Mouse (Mus musculus) heart, adult 2 months (tissue): Measurements from ENCODE around the gene Spink2. TPM values are rescaled to one million over a fixed set of nuclear protein-coding genes. Genes with fewer than 3 reads are reported as not detected.
"Not testable (repeated sequence)": the region's sequence is repeated elsewhere in the genome, so short reads cannot be mapped to it uniquely, and the experiment has no call there.

Source experiments
- DNase-seq, 2 experiments: peaks; one replicate each; pipeline ENCODE4 v3.0.0; 2021
- H3K27ac ChIP-seq: fragments of 200-600 bp; 2 replicates; pipeline ENCODE4 v1.8.1; 2022
- H3K27me3 ChIP-seq: fragments of 200-500 bp; 2 replicates; pipeline ENCODE4 v1.6.1; 2012; ENCODE audit warnings: mild to moderate bottlenecking, low read length, inconsistent platforms, mixed read lengths; ENCODE audit not compliant: control insufficient read depth, insufficient read depth
- H3K36me3 ChIP-seq: fragments of 200-500 bp; 2 replicates; pipeline ENCODE4 v1.6.1; 2012; ENCODE audit warnings: low read length, inconsistent platforms; ENCODE audit not compliant: control insufficient read depth, insufficient read depth
- H3K4me1 ChIP-seq: fragments of 200-500 bp; 2 replicates; pipeline ENCODE4 v1.6.1; 2011; ENCODE audit warnings: low read length; ENCODE audit not compliant: control insufficient read depth, insufficient read depth
- H3K4me3 ChIP-seq: fragments of 200-600 bp; 2 replicates; pipeline ENCODE4 v1.8.1; 2022
- H3K79me2 ChIP-seq: fragments of 200-500 bp; replicated peaks from 2 replicates; pipeline ENCODE4 v1.6.1; 2012; ENCODE audit warnings: mild to moderate bottlenecking, inconsistent platforms, low read length, moderate library complexity, mixed read lengths; ENCODE audit not compliant: control insufficient read depth, insufficient read depth
- H3K9ac ChIP-seq: fragments of 200-500 bp; 2 replicates; pipeline ENCODE4 v1.6.1; 2012; ENCODE audit warnings: low read depth, mild to moderate bottlenecking, control low read depth, inconsistent platforms, low read length, mixed read lengths
- CTCF ChIP-seq: fragments of 200-600 bp; IDR thresholded peaks from 2 replicates; pipeline ENCODE4 v1.8.1; 2022; ENCODE audit warnings: antibody characterized with exemption, mild to moderate bottlenecking, moderate library complexity
- EP300 ChIP-seq: fragments of 200-500 bp; IDR thresholded peaks from 2 replicates; pipeline ENCODE4 v1.6.1; 2011; ENCODE audit warnings: low read depth, low read length, control low read depth; ENCODE audit not compliant: insufficient read depth
- POLR2A ChIP-seq: fragments of 200-500 bp; IDR thresholded peaks from 2 replicates; pipeline ENCODE4 v1.6.1; 2011; ENCODE audit warnings: mild to moderate bottlenecking, low read depth, low read length, control low read depth; ENCODE audit not compliant: insufficient read depth
- WGBS: fragments of 180-500 bp; shearing (Covaris S2); methylation state at CpG from one replicate; pipeline ENCODE4 v1.1.7; 2018; 5-methylcytosine and 5-hydroxymethylcytosine counted together
- intact Hi-C: fragments of 180-260 bp; cut with DNase I; formaldehyde crosslinking; loops from one replicate; pipeline ENCODE4 v1.15.1; 2025
- polyA plus RNA-seq: library from polyadenylated mRNA; depleted of rRNA; stranded (reverse); fragments of >200 nt; gene quantifications from 2 replicates; pipeline ENCODE4 v1.2.3, GENCODE M21; 2012
- total RNA-seq, 2 experiments: library from RNA; stranded (reverse); gene quantifications; 2 replicates each; pipeline ENCODE4 v1.2.3; 2021

Gene Spink2
- total and polyA plus RNA-seq, 3 experiments = 2.2 TPM; not detected in 2

DNA sequence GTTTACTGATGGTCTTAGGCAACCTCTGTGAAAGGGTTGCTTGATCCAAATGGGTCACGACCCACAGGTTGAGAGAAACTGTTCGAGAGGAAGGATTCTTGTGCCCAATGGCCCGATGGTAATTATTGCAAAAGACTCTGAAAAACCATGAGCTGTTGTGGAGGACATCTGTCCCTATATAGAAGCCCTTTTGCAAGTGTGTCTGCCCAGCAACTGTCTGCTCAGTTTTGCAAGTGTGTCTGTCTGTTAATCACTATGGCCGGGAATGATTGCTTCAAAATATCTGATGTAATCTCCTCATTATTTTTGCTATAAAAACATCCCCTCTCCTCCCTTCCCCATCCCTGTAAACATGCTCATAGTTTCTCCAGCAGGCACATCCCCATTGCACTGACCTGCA lies 20.2 kb downstream of the Spink2 start:
- WGBS = 72% methylated on average over 4 of the region's 4 CpGs
- intact Hi-C loops = no loop called here
- Histone ChIP-seq H3K79me2 (no peaks in the 10 kb centered on the region), H3K36me3 (no peaks in the 10 kb centered on the region), H3K9ac (no peak overlapping the region), H3K4me1 (no peaks in the 10 kb centered on the region; the same call in 1 of the 2 replicates), H3K27ac (no peak overlapping the region), H3K27me3 (no peaks in the 10 kb centered on the region), H3K4me3 (no peak overlapping the region)
- TF ChIP-seq EP300 = no peak
- TF ChIP-seq CTCF = no peak
- no peak for TF ChIP-seq POLR2A
- DNase-seq = no peak

DNA sequence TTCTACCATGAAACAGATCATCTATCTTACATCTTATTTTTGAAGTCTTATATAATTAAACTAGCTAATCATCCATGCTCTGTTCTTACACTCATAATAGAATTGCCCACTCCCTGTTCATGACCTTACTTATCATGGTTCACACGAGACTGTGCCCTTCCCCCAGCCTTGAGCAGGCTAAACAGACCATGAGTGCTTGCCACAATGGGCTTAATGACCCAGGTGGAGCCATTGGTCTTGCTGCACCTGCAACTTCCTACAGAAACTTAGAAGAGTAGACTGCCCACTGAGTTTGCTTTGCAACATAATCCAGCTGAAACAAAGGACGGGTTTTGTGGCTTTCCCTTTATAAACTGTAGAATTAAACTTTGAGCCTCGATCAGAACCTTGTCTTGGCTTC lies 22.5 kb downstream of the Spink2 start:
- TF ChIP-seq EP300 (no peak), CTCF (no peak)
- no peak for DNase-seq
- Histone ChIP-seq H3K79me2 (no peaks in the 10 kb centered on the region), H3K27me3 (no peaks in the 10 kb centered on the region), H3K4me1 (no peaks in the 10 kb centered on the region; the same call in 1 of the 2 replicates), H3K4me3 (no peak overlapping the region), H3K36me3 (no peaks in the 10 kb centered on the region), H3K9ac (no peak overlapping the region), H3K27ac (no peak overlapping the region)
- intact Hi-C loops = no loop called here
- WGBS = 60% methylated on average over 3 of the region's 3 CpGs

GRCm38 (mm10) chr5:77185351-77185750 lies 25.9 kb downstream of the Spink2 start:
- no peak for DNase-seq
- intact Hi-C loops = no loop called here
- H3K79me2 ChIP-seq = no peaks in the 10 kb centered on the region
- no peaks in the 10 kb centered on the region for H3K36me3 ChIP-seq
- no peak overlapping the region for H3K27ac ChIP-seq
- H3K9ac ChIP-seq = no peak overlapping the region
- TF ChIP-seq POLR2A (no peak), CTCF (no peak), EP300 (no peak)
- peaks cover 7% of the 10 kb centered on the region for H3K4me1 ChIP-seq
- no peaks in the 10 kb centered on the region for H3K27me3 ChIP-seq
- H3K4me3 ChIP-seq = no peak overlapping the region
- WGBS = 91% methylated on average over 3 of the region's 3 CpGs

- 64% methylated on average over 5 of the region's 5 CpGs for WGBS
- not testable (repeated sequence) for H3K9ac ChIP-seq
Measured at GRCm38 (mm10) chr5:77183876-77184275, 27.4 kb downstream of the Spink2 start.

DNA sequence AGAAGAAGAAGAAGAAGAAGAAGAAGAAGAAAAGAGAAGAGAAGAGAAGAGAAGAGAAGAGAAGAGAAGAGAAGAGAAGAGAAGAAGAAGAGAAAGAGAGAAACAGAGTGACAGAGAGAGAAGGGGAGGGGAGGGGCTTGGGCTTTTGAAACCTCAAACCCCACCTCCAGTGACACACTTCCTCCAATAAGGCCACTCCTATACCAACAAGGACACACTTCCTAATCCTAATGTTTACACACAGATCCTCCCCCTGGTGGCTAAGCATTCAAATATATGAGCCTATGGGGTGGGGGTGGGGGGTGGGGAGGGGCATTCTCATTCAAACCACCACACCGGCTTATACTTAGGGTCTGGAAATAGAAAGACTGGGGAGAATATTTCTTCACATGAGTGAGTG lies 27.9 kb downstream of the Spink2 start:
- intact Hi-C loops = no loop called here
- WGBS = 59% methylated on average over 1 of the region's 1 CpGs

More at GRCm38 (mm10) chr5:77183876-77184275, 27.4 kb downstream of the Spink2 start:
- H3K4me3 ChIP-seq, H3K27me3 ChIP-seq, H3K79me2 ChIP-seq, intact Hi-C loops, H3K4me1 ChIP-seq, H3K27ac ChIP-seq, DNase-seq, H3K36me3 ChIP-seq: not testable (repeated sequence)

DNA sequence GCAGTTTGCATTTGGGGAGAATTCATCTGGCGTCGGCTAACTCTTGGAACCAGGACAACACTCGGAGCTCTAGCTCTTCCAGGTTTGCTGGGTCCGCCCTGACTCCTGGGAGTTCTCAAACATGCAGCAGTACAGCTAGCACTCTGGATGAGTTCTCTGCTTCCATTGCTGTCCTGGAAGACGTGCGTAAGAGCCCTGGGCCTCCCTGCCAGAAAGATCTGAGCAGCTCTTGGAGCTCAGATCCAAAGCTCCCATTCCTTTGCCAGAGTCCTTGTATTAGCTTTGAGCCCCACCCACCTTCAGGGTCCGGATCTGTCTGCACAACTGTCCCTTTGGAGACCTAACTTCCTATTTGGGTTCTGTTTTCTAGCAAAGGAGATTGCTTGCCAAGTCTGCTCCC lies 29.8 kb downstream of the Spink2 start:
- Histone ChIP-seq H3K9ac (no peak overlapping the region), H3K27ac (no peak overlapping the region), H3K27me3 (no peaks in the 10 kb centered on the region), H3K4me3 (no peak overlapping the region), H3K4me1 (peaks cover 7% of the 10 kb centered on the region), H3K79me2 (no peaks in the 10 kb centered on the region), H3K36me3 (no peaks in the 10 kb centered on the region)
- 45% methylated on average over 7 of the region's 7 CpGs for WGBS
- peak; percentile 58 to 78 for DNase-seq
- TF ChIP-seq EP300 (no peak), CTCF (no peak), POLR2A (no peak)
- intact Hi-C loops = no loop called here

More for the DNA sequence above, 27.9 kb downstream of the Spink2 start:
- Histone ChIP-seq H3K27me3 (no peaks in the 10 kb centered on the region), H3K79me2 (no peaks in the 10 kb centered on the region), H3K9ac (no peak overlapping the region), H3K27ac (no peak overlapping the region), H3K4me1 (peaks cover 7% of the 10 kb centered on the region), H3K4me3 (no peak overlapping the region), H3K36me3 (no peaks in the 10 kb centered on the region)
- no peak for TF ChIP-seq CTCF
- no peak for TF ChIP-seq EP300
- no peak for TF ChIP-seq POLR2A
- DNase-seq = no peak
